Mouse (Mus musculus): ENCODE results near the gene Nr4a1.

Nr4a1 gene

GRCm38 (mm10) chr15:101232607-101233006 is 21.5 kb upstream of the Nr4a1 start:
- no peak for DNase-seq (ENCODE audit: extremely low read depth, insufficient read length, low spot score)

GRCm38 (mm10) chr15:101233183-101233582 is 20.9 kb upstream of the Nr4a1 start:
- DNase-seq (ENCODE audit: extremely low read depth, insufficient read length, low spot score): no peak

GRCm38 (mm10) chr15:101233641-101234275 is 20.3 kb upstream of the Nr4a1 start:
- DNase-seq (ENCODE audit: extremely low read depth, insufficient read length, low spot score): no peak

- DNase-seq (ENCODE audit: extremely low read depth, insufficient read length, low spot score): no peak
These were observed 19.3 kb upstream of the Nr4a1 start for GRCm38 (mm10) chr15:101234611-101235341.

- DNase-seq (ENCODE audit: extremely low read depth, insufficient read length, low spot score): no peak
These were observed 18.7 kb upstream of the Nr4a1 start for GRCm38 (mm10) chr15:101235342-101235698.

- no peak for DNase-seq (ENCODE audit: extremely low read depth, insufficient read length, low spot score)
These were observed 18.2 kb upstream of the Nr4a1 start for GRCm38 (mm10) chr15:101235728-101236327.

GRCm38 (mm10) chr15:101236878-101237277 is 17.2 kb upstream of the Nr4a1 start:
- DNase-seq (ENCODE audit: extremely low read depth, insufficient read length, low spot score): no peak

- DNase-seq (ENCODE audit: extremely low read depth, insufficient read length, low spot score): peak; percentile 54
These were observed 15.1 kb upstream of the Nr4a1 start for GRCm38 (mm10) chr15:101238885-101239511.

GRCm38 (mm10) chr15:101239821-101240220 is 14.2 kb upstream of the Nr4a1 start:
- DNase-seq (ENCODE audit: extremely low read depth, insufficient read length, low spot score): no peak

- peak; percentile 82 for DNase-seq (ENCODE audit: extremely low read depth, insufficient read length, low spot score)
These were observed 13.3 kb upstream of the Nr4a1 start for GRCm38 (mm10) chr15:101240799-101241204.

- no peak for DNase-seq (ENCODE audit: extremely low read depth, insufficient read length, low spot score)
These were observed 12.8 kb upstream of the Nr4a1 start for GRCm38 (mm10) chr15:101241236-101241635.

- DNase-seq (ENCODE audit: extremely low read depth, insufficient read length, low spot score): no peak
These were observed 12.2 kb upstream of the Nr4a1 start for GRCm38 (mm10) chr15:101241853-101242252.

GRCm38 (mm10) chr15:101242645-101243044 is 11.4 kb upstream of the Nr4a1 start:
- DNase-seq (ENCODE audit: extremely low read depth, insufficient read length, low spot score): no peak

- no peak for DNase-seq (ENCODE audit: extremely low read depth, insufficient read length, low spot score)
These were observed 10.1 kb upstream of the Nr4a1 start for GRCm38 (mm10) chr15:101244012-101244411.

- peak; percentile 98 for DNase-seq (ENCODE audit: extremely low read depth, insufficient read length, low spot score)
These were observed 7.6 kb upstream of the Nr4a1 start for GRCm38 (mm10) chr15:101246231-101247154.

GRCm38 (mm10) chr15:101247155-101247498 is 6.9 kb upstream of the Nr4a1 start:
- DNase-seq (ENCODE audit: extremely low read depth, insufficient read length, low spot score): no peak

GRCm38 (mm10) chr15:101248029-101248710 is 5.9 kb upstream of the Nr4a1 start:
- DNase-seq (ENCODE audit: extremely low read depth, insufficient read length, low spot score): no peak

- DNase-seq (ENCODE audit: extremely low read depth, insufficient read length, low spot score): no peak
These were observed 3.8 kb upstream of the Nr4a1 start for GRCm38 (mm10) chr15:101250220-101250800.

- no peak for DNase-seq (ENCODE audit: extremely low read depth, insufficient read length, low spot score)
These were observed 2.1 kb upstream of the Nr4a1 start for GRCm38 (mm10) chr15:101251930-101252329.

- DNase-seq (ENCODE audit: extremely low read depth, insufficient read length, low spot score): no peak
These were observed 1.5 kb upstream of the Nr4a1 start for GRCm38 (mm10) chr15:101252614-101253013.

Data from 3134 (cell line).